ENCODE assay signal across 8 mouse cellular contexts in genomic region chr9:122865697-122866166, GRCm38 (mm10). TPM values are rescaled to one million over a fixed set of nuclear protein-coding genes. Genes with fewer than 3 reads are reported as not detected.
DNase-seq lines count a peak whose midpoint lies in the region; ATAC-seq and TF ChIP-seq lines count a peak whose summit lies in the region.

TSS of gene Zfp445 (minus strand) at chr9:122866006.

- peaks cover 8% of the 10 kb centered on the region for H3K4me1 ChIP-seq in hindbrain, postnatal 0 days (ENCODE audit: insufficient read depth, low read length)

- no peak for TF ChIP-seq CTCF in gastrocnemius, adult 2 months (IDR thresholded peaks at IDR 0.05)
- no peak for TF ChIP-seq CTCF in hindbrain, postnatal 0 days (IDR thresholded peaks at IDR 0.05; ENCODE audit: low read depth)
- TF ChIP-seq CTCF in left cerebral cortex, adult 2 months (IDR thresholded peaks at IDR 0.05) = no peak

- H3K27me3 ChIP-seq in hindbrain, postnatal 0 days (ENCODE audit: insufficient read depth, low read length) = no peaks in the 10 kb centered on the region

- H3K4me2 ChIP-seq in hindbrain, postnatal 0 days (ENCODE audit: low read depth, low read length) = peak within 1 kb of the TSS; percentile 71

- peaks cover 13% of the 10 kb centered on the region for H3K36me3 ChIP-seq in hindbrain, postnatal 0 days (ENCODE audit: insufficient read depth, low read length)

- no peaks in the 10 kb centered on the region for H3K9me3 ChIP-seq in hindbrain, postnatal 0 days (ENCODE audit: low read length)

- H3K27ac ChIP-seq in gastrocnemius, adult 2 months = peak within 1 kb of the TSS; percentile 96
- H3K27ac ChIP-seq in hindbrain, postnatal 0 days = peak within 1 kb of the TSS; percentile 83
- peak within 1 kb of the TSS; percentile 90 for H3K27ac ChIP-seq in left cerebral cortex, adult 2 months

- peak within 1 kb of the TSS; percentile 88 for H3K4me3 ChIP-seq in gastrocnemius, adult 2 months
- H3K4me3 ChIP-seq in hindbrain, postnatal 0 days (ENCODE audit: low read length) = peak within 1 kb of the TSS; percentile 75
- H3K4me3 ChIP-seq in left cerebral cortex, adult 2 months = peak within 1 kb of the TSS; percentile 65

- intact Hi-C loops in gastrocnemius, adult 2 months (cut with DNase I) = loop anchor here (2.0 to 10.0 kb wide), 3 partner anchors 21 to 249 kb away; partner anchors contain the start of genes Exosc7, Zdhhc3 and Zfp105
- intact Hi-C loops in left cerebral cortex, adult 2 months (cut with DNase I) = loop anchor here (1.0 kb wide), 1 partner anchor 57 kb away; no protein-coding TSS in a partner anchor

- peak within 1 kb of the TSS; percentile 69 for H3K9ac ChIP-seq in hindbrain, postnatal 0 days (replicated peaks; ENCODE audit: low read length)

- WGBS in hindbrain, postnatal 0 days = under 1% methylated on average over 34 of the region's 34 CpGs

- ATAC-seq in common myeloid progenitor, adult 5-6 weeks (replicated peaks; ENCODE audit: low read depth, poor library complexity, severe bottlenecking) = peak; percentile 99
- ATAC-seq in hindbrain, postnatal 0 days = peak; percentile 96
- peak; percentile 98 for ATAC-seq in megakaryocyte, adult 5-6 weeks (ENCODE audit: poor library complexity, severe bottlenecking)

- peak; percentile 92 for DNase-seq in ZHBTc4 (ENCODE audit: low read depth, low spot score)
- peak; percentile 82 for DNase-seq in gastrocnemius, adult 2 months
- peak; percentile 94 for DNase-seq in hindbrain, postnatal 0 days (ENCODE audit: low spot score)
- peak; percentile 75 to 77 for DNase-seq in left cerebral cortex, adult 2 months (ENCODE audit: extremely low spot score in 1 of 2, low spot score in 2 of 2)
- peak; percentile 81 to 85 for DNase-seq in right cerebral cortex, adult 2 months (ENCODE audit: low spot score in 2 of 2)
- peak; percentile 79 for DNase-seq in urinary bladder, postnatal 14 days (ENCODE audit: low spot score)

RNA-seq across cellular contexts. Expression of gene Zfp445, which starts in this region (rescaled TPM):
- total RNA-seq in common myeloid progenitor, adult 5-6 weeks (2017) = 61.1 and 81.9 TPM in 2 replicates
- 10 to 100 TPM; 39.0 to 39.5 TPM for total RNA-seq in gastrocnemius, adult 2 months (2021)
- total RNA-seq in hindbrain, postnatal 0 days (2014; rRNA removed) = 138 and 155 TPM in 2 replicates
- 63.3 and 68.1 TPM in 2 replicates for polyA plus RNA-seq in hindbrain, postnatal 0 days (2015; fragmentation: Nextera tagmentation; extraction: Ambion mirVana)
- total RNA-seq in left cerebral cortex, adult 2 months (2021) = 100 to 1,000 TPM; 169 to 173 TPM
- 27.6 and 29.1 TPM in 2 replicates for total RNA-seq in megakaryocyte, adult 5-6 weeks (2015)
- 50.0 and 59.3 TPM in 2 replicates for total RNA-seq in megakaryocyte, adult 5-6 weeks (2017)

Comparison
In these comparisons a context has a peak if more than half of its experiments do, and no peak if none do; other contexts are left out.
1. Peak in every context shown above with its lines: DNase-seq, ATAC-seq, H3K4me3 ChIP-seq and H3K27ac ChIP-seq.